Mouse (Mus musculus) c-Kit-negative CD71-positive TER-119-positive erythroid progenitor cells, embryonic 14.5 days (primary cell): ENCODE measurements at regions not wholly inside any gene's neighbourhood (a gene's known extent, or its start where the extent isn't known, plus 50 kb on each side); places are given as distances from the start of the nearest gene placed in this dataset.
A peak's percentile ranks its signal among the peaks of the same experiment; 100 is the strongest.
"Not testable (repeated sequence)": the region's sequence is repeated elsewhere in the genome, so short reads cannot be mapped to it uniquely, and the experiment has no call there.

Experiments
- DNase-seq: peaks from one replicate; pipeline ENCODE4 v3.0.0-alpha.2; 2013; ENCODE audit warnings: low read depth, low spot score

DNA sequence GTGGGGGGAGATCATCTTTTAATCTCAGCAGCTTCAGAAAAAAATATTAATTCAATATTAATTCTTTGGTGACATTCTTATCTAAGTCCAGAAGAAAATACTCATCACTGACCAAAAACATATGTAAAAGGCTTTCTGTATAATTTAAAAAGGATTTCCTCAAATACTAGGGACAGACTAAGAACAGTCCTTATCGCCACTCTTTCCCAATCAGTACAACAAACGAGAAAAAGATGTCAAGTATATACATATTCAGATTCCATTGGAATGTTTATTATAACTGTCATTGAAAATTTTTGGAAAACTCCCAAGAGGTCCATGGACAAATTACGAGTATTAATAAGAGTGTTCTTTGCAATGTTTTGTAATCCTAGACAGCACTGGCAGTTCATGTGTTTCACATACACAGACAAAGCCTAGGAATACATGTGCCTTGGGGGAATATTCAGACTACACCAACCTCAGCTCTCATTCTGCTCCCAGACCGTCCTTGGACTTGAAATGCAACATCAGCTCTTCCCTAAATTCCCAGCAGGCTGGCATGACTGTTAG is 270.4 kb upstream of the Dcbld2 start:
- no peak for DNase-seq

- no peak for DNase-seq
These were observed 261.8 kb upstream of the Dcbld2 start for GRCm38 (mm10) chr16:58146479-58146878.

- DNase-seq, result no peak
These were observed 252.7 kb upstream of the Dcbld2 start for GRCm38 (mm10) chr16:58155538-58155937.

GRCm38 (mm10) chr16:58178744-58179401 is 229.4 kb upstream of the Dcbld2 start:
- no peak for DNase-seq

- not testable (repeated sequence) for DNase-seq
These were observed 228.3 kb upstream of the Dcbld2 start for GRCm38 (mm10) chr16:58179981-58180380.

DNA sequence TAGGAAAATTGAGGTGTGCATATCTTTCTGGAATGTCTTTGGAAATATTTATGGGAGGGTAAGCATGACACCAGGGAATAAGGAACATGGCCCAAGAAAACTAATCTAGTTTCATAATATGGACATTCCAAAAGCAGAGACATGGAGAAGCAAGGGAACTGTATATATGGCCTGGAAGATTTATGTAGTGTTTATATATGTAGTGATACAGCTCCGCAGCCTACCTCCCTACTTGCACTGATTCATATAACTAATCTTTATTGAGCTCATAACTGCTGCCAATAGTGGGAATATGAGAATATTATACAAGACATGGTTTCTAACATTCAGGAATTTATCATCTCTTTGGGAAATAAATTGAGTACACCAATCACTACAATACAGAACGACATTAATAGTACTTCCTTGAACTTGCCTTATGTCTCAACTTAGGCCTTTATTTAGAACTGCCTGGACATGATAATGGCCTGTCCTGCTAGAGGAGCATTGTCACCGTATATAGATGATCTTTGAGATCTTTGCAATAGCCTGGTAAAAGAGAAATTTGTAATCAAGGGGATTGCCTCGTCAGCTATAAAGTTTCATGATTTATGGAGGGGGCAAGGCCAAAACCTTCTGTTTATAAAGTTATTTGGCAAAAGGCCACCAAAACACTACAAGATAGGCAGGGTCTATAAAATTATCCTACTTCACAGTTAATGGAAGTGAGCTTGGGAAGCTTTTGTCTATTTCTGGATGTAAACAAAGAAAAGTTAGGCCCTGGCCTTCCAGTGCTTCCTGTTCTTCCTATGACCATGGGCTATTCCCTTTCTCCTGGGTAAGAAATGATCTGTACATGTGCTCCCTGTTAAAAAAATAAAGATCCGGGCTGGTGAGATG is 213.4 kb upstream of the Dcbld2 start:
- DNase-seq, result no peak

DNA sequence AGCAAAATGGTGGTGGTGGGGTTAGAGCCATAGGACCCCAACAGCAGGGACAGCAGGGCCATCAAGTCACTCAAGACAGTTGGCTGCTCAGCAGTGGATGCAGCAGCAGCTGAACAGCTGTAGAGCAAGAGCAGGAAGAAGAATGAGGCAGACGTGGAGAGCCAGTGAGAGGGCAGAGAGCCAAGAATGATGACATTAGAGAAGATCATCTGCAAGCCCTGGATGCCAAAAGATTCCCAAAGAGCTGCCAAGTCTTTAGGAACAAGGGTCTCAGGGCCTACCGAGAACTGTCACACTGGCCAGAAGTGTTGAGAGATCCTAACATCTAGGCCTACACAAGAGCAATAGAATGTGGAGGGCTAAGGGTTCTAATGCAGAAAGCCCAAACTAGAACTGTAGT is 196.4 kb upstream of the Dcbld2 start:
- DNase-seq, result no peak

DNA sequence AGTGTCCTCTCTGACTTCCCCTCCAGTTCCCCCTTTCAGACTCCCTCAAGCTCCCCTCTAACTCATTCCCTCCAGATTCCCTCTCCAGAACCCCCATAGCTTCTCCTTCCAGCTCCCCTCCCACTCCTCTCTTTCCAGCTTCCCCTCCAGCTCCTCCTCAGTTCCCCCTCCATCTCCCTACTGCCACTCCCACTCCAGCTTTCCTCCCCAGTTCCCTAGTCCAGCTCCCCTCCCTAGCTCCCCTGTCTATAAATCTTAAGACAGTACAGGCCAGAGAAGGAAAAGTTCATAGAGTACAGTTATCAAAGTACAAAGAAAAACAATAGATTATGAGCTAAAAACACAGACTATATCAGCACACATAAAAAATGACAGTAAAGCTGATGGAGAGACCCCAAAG is 173.6 kb upstream of the Dcbld2 start:
- DNase-seq, result no peak

GRCm38 (mm10) chr16:58236857-58237256 is 171.4 kb upstream of the Dcbld2 start:
- no peak for DNase-seq

DNA sequence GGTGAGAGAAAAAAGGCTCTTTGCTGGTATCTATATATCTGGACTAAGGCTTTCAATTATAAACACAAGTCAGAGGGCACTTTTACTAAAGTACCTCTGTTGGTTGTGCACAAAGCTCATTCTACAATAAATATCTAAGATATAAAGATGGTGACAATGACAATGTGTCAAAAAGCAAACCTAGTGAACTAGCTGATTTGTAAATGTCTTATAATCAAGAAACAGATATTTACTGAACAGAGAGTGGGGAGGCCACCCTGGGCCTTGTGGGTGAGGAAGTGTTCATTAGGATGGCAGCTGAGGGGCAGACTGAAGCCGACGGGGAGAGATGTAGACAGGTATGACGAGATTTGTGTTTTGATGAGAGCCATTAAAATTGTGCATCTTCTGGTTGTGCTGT is 132.0 kb upstream of the Dcbld2 start:
- DNase-seq, result no peak

GRCm38 (mm10) chr16:58281474-58281873 is 126.8 kb upstream of the Dcbld2 start:
- DNase-seq, result no peak

- DNase-seq, result no peak
These were observed 113.8 kb upstream of the Dcbld2 start for GRCm38 (mm10) chr16:58294457-58294856.

- no peak for DNase-seq
These were observed 113.1 kb upstream of the Dcbld2 start for GRCm38 (mm10) chr16:58295128-58295527.

GRCm38 (mm10) chr16:58299495-58299894 is 108.7 kb upstream of the Dcbld2 start:
- peak; percentile 28 for DNase-seq

DNA sequence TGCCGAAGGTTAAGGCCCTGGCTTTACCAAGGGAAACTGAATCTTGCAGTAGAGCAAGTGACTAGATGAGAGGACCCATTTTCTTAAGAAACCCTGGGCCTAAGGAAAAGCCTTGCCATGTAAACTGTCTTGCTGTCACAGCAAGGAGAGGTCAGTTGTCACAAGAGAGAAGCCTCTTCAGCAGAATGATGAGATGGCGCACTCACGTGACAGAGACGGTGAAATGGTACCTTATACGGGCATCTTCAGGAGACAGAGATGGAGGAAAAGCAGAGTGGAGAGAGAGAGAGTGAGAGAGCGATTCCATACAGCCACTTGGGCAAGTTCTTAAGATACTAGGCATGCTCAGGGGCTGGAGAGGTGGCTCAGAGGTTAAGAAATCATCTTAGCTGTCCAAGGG is 108.1 kb upstream of the Dcbld2 start:
- DNase-seq, result no peak

DNA sequence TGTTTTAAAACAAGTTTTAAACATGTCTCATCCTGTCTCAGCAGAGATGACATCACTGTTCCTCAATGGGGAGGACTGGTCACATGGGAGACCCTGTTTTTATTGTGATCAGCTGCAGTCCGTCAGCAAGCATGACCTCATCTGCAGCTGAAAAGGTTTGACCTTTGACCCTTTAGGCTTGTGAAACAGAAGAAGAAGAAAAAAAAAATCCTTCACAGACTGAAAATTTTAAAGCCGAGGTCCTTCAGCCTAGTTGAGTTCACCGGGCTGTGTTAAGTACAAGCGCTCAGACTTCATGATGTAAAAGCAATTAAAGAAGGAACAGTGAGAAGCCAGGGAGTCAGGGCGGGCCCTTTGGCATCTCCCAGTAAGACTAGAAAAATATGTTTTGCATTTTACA is 104.7 kb upstream of the Dcbld2 start:
- DNase-seq, result no peak

- DNase-seq, result no peak
These were observed 91.3 kb upstream of the Dcbld2 start for GRCm38 (mm10) chr16:58316889-58317455.

DNA sequence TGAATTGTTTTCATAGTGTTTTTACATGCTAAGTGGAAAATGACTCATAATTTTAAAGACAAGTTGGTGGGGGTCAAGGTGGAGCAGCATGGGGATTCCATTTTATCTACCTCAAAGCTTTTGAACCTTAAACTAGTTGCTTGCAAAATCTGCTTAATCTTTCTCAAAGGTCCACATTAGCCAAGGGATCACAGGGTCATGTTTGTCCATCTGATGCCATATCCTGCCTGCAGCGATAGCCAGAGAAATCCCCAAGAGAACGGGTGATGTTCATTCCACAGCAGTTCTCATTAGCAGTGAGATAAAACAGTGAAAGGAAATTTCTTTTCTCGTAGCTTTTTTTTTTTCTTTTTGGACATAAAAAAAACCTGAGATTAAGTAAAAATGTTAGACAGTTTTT is 77.2 kb upstream of the Dcbld2 start:
- no peak for DNase-seq

DNA sequence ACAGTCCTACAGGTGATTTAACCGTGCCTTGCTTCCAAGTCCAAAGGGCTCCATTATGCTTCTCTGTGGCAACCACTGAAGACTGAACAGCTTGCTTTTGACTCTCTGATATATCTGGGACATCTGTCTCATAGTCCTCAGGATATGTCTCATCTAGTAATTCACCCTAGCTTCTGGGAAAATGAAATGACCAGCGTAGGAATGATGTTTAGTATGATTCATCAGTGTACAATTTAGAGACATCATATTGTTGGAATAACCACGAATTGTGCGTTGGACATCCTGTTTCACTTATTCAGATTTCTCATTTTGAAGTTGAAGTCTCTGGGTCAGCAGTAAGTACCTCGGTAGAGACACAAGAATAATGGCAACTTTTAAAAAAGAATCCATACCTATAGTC is 64.3 kb upstream of the Dcbld2 start:
- no peak for DNase-seq

DNA sequence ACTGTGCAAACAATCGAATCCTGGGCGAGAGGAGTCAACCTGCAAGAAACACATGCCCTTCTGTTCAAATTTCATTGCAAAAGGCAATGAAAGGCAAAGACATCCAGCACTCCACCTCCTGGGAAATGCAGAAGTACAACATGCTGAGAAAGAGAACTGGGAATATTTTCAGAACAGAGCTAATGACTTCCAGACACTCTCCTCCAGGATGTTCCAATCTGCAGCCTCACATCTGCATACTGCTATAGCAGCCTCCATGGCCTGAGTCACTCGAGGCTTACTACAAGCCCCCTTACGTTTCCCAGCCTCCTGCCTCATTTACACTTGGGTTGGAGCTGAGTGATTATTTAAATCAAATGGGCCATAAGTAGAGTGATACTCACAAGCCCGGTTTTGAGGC is 58.9 kb upstream of the Dcbld2 start:
- DNase-seq, result no peak

DNA sequence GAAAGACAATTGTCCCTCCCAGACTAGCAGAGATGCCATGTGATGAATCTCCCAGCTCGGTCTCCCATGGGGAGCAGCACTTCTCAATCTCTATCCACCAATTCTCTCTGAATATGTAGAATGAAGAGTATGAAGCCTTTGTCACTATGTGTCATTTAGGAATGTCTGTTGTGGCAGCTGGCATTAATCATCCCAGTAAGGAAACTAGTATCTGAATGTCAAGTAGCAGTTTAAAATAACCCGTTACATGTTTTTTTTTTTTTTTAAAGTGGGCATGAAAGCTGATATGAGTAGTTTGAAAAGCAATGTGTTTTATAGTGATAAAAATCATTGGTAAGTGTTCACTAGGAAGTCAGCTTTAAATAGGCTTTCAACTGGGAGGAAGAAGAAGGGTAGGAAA is 58.4 kb upstream of the Dcbld2 start:
- no peak for DNase-seq

GRCm38 (mm10) chr16:58352156-58352555 is 56.1 kb upstream of the Dcbld2 start:
- DNase-seq, result no peak

GRCm38 (mm10) chr16:58354551-58354950 is 53.7 kb upstream of the Dcbld2 start:
- no peak for DNase-seq
